Mouse (Mus musculus): ENCODE measurements around the gene Apex2. TPM values are rescaled to one million over a fixed set of nuclear protein-coding genes. Genes with fewer than 3 reads are reported as not detected.
A peak's percentile ranks its signal among the peaks of the same experiment; 100 is the strongest.

Apex2 gene
- total RNA-seq (2015; ENCODE audit: low replicate concordance) (15.1 and 25.2 TPM in 2 replicates), total RNA-seq (2017; ENCODE audit: low replicate concordance) (12.0 and 18.1 TPM in 2 replicates)

GRCm38 (mm10) chrX:150589696-150590095, at the start of gene Apex2:
Apex2 (minus strand) TSS chrX:150589868.
- no peak for ATAC-seq (replicated peaks; ENCODE audit: low FRiP score, poor library complexity, severe bottlenecking)

DNA sequence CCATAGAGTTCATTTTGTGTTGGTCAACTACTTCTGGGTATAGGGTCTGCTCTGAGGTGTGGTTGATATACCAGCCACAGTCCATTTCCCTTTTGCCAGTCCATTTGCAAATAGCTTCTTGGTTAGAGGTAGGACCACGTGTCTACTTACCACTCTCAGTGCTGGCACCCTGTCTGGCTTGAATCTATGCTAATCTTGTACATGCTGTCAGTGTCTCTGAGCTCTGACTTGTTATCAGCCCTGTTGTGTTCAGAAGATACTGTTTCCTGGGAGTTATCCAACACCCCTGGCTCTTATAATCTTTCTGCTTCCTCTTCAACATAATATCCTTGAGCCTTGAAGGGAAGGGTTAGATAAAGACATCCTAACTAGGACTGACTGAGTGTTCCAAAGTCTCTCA, 46.8 kb upstream of the Apex2 start:
- no peak for ATAC-seq (replicated peaks; ENCODE audit: low FRiP score, poor library complexity, severe bottlenecking)

DNA sequence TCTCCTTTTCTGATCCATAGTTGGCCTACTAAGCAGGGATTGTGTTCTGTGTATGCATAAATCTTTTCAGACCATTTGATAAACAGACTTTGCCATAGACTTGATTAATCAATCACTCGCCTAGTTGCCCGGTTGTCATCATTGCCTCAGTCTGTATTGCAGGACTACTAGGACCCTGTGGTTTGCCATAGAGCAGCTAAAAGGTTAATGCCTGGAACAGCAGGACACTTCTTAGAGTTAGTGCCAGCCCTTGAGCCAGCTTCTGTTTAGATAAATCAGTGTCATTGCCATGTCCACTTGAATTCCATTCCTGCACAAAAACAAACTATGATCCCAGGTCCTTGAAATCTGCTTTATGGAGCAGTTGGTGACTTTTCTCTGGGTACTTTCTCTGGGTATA, 9.2 kb upstream of the Apex2 start:
- ATAC-seq (replicated peaks; ENCODE audit: low FRiP score, poor library complexity, severe bottlenecking) = no peak

- peak; percentile 92 for ATAC-seq (replicated peaks; ENCODE audit: low FRiP score, poor library complexity, severe bottlenecking)
Observed at GRCm38 (mm10) chrX:150595016-150595760, 5.5 kb upstream of the Apex2 start.

DNA sequence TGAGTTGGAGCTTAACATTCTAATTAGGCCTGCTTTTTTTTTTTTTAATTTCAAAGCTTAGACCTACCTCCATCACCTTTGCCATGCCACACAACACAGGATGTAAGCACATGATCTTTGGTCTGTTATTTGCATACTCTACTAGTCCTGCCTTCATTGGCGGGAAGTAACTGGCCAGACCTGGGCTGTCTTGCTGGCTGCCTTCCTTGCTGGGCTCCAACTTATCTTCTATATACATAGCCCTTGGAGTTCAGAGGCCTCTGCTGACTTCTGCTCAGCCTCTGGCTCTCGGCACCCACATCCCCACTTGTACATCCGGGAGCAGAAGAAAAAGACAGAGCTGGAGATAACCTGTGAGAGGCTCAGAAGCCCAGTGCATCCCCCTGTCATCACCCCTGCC, 4.5 kb upstream of the Apex2 start:
- ATAC-seq (replicated peaks; ENCODE audit: low FRiP score, poor library complexity, severe bottlenecking) = no peak

GRCm38 (mm10) chrX:150593266-150594035, 3.8 kb upstream of the Apex2 start:
- ATAC-seq (replicated peaks; ENCODE audit: low FRiP score, poor library complexity, severe bottlenecking) = no peak

DNA sequence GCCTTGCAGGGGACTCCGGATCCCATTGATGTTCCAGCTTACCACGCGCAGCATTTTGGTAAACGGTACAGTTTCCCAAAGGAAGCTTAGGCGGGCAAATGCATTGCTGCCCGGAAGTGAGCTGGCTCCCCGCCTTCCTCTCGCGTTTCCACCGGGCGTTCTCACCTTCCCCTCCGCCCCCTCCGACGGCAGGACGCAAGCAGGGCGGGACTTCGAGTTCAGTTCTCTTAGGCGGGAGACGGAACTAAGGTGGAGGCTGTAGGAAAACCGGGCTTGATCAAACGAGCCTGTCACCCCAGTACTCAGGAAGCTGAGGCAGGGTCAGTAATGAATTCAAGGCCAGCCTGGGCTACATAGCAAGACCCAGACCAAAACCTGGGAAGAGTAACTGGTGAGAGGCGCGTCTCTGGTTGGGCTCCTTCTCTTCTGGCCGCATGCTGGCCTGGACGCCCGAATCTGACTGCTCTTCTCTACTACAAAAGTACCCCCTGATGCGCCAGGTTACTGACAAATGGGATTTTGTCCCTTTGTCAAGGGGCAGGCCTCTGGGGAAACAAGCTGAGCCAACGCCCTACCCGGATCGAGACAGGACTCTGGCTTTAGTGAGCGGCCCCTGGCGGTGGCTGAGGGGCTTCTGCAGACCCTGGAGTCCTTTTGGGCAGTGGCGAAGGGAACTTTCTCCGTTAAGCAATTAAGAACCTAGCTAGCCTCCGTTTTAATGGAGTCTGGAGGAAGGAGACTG, 1.5 kb downstream of the Apex2 start, which contains the start of gene Pfkfb1:
TSS of gene Pfkfb1 (plus strand) at position 207 of the 742 bp plus-strand sequence.
- peak; percentile 100 for ATAC-seq (replicated peaks; ENCODE audit: low FRiP score, poor library complexity, severe bottlenecking)

DNA sequence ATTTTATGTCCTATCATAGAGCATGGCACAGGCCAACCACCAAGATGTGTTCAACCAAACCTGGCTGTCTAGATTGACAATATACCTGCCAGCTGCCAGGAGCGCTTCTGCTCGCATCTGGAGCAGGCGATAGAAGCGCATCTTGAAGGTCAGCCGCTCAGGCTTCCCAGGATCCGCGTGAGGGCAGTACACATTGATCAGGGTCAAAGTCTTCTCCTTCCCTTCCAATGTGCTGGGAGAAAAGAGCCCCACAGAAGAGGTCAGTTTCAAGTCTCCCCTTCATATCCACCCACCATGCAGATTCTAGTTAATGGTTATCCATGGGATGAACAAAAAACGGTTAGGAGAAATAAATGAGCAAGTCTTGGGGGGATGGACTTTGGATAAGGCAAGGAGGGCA, 4.6 kb downstream of the Apex2 start:
- no peak for ATAC-seq (replicated peaks; ENCODE audit: low FRiP score, poor library complexity, severe bottlenecking)

DNA sequence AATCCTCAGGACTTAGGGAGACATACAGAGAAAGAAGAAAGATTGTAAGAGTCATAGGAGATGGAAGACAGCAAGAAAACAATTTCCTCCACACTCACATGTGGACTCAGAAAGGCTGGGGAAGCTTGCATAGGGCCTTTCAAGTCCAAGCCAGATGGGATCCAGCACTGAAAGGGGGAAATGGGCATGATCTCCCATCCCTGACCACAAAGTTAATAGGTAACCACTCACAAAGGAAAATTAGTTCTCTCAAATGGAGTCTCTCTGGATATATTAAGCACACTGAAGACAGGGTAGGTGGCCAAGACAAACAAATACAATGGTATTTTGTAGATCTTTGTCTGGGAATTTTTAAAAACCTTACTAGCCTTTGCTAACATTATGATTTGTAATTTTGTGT, 7.7 kb downstream of the Apex2 start:
- no peak for ATAC-seq (replicated peaks; ENCODE audit: low FRiP score, poor library complexity, severe bottlenecking)

- peak; percentile 98 for ATAC-seq (replicated peaks; ENCODE audit: low FRiP score, poor library complexity, severe bottlenecking)
Observed at GRCm38 (mm10) chrX:150564644-150565357, 24.9 kb downstream of the Apex2 start.

GRCm38 (mm10) chrX:150554032-150554431, 35.6 kb downstream of the Apex2 start:
- no peak for ATAC-seq (replicated peaks; ENCODE audit: low FRiP score, poor library complexity, severe bottlenecking)

DNA sequence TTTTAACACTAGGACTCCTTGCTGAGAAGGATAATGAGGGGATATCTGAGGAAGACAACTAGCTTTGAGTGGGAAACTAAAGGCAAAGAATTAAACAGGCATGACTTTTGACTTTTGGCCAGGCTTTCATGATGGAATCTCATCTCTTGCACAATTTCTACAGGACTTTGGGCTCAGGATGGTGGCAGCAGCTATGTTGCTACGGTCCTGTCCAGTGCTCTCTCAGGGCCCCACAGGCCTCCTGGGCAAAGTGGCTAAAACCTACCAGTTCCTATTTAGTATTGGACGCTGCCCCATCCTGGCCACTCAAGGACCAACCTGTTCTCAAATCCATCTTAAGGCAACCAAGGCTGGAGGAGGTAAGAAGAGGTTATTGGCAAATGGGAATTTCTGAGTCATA, 37.7 kb downstream of the Apex2 start:
- no peak for ATAC-seq (replicated peaks; ENCODE audit: low FRiP score, poor library complexity, severe bottlenecking)

GRCm38 (mm10) chrX:150549639-150550038, 40.0 kb downstream of the Apex2 start:
- ATAC-seq (replicated peaks; ENCODE audit: low FRiP score, poor library complexity, severe bottlenecking) = peak; percentile 93

- ATAC-seq (replicated peaks; ENCODE audit: low FRiP score, poor library complexity, severe bottlenecking) = peak; percentile 61
Observed at GRCm38 (mm10) chrX:150547239-150547638, 42.4 kb downstream of the Apex2 start, which contains the start of gene Alas2. Alas2 (plus strand) TSS chrX:150547375.

GRCm38 (mm10) chrX:150541684-150542083, 48.0 kb downstream of the Apex2 start:
- no peak for ATAC-seq (replicated peaks; ENCODE audit: low FRiP score, poor library complexity, severe bottlenecking)

DNA sequence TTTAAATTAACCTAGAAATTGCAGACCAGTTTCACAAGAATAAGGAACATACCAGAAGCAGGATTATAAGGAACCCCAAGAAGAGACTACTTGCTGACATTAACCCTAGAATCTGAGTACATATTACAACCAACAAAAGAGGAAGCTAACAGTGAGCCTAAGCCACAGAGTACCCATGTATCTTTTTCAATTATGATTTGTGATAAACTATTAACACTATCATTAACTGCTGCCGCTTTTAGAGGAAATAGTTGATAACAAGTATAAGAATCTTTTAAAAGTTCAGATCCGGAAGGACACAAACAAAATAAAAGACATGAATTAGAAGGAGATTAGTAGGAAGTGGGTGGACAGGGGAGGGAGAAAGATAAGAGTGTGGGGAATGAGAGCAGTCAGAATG, 49.6 kb downstream of the Apex2 start:
- no peak for ATAC-seq (replicated peaks; ENCODE audit: low FRiP score, poor library complexity, severe bottlenecking)

DNA sequence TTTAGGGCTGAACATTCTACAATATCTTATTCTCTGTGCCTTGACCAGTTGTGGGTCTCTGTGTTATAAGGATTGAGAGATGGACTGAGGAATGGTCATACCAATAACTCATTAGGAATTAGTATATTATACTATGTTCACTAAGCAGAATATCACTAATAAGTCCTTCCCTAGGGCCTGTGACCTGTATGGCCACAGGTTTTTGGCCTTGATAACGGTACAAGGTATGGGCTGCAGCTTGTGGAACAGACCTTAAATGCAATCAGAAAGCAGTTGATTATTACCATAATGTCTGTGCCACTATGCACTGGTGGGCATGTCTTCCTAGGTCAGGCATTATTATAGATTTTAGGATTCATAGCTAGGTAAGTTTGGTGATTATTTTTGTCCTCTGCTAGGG, 73.2 kb downstream of the Apex2 start:
- ATAC-seq (replicated peaks; ENCODE audit: low FRiP score, poor library complexity, severe bottlenecking) = peak; percentile 87

GRCm38 (mm10) chrX:150516015-150516414, 73.7 kb downstream of the Apex2 start:
- peak; percentile 96 for ATAC-seq (replicated peaks; ENCODE audit: low FRiP score, poor library complexity, severe bottlenecking)

DNA sequence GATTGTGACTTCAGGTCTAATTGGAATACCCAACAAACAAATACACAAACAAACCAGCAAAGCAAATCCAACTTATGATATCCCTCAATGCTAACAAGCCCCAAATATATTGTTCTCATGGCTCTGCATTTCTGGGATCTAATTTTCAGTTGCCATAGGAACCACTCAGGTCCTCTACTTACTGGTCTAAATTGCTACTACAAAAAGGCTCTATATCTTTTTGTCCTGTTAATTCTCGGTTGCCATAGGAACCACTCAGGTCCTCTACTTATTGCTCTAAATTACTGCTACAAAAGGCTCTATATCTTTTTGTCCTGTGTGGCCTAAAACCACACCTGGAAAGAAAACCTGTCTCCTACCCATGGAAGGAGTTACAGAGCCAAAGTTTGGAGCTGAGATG, 75.5 kb downstream of the Apex2 start:
- no peak for ATAC-seq (replicated peaks; ENCODE audit: low FRiP score, poor library complexity, severe bottlenecking)

GRCm38 (mm10) chrX:150511274-150511673, 78.4 kb downstream of the Apex2 start:
- ATAC-seq (replicated peaks; ENCODE audit: low FRiP score, poor library complexity, severe bottlenecking) = no peak

Measured in erythroid progenitor cell, adult 5-6 weeks (primary cell).